Mouse (Mus musculus) stomach, postnatal 0 days (tissue): ENCODE measurements at regions not wholly inside any gene's neighbourhood (a gene's known extent, or its start where the extent isn't known, plus 50 kb on each side); places are given as distances from the start of the nearest gene placed in this dataset.

Experiments
- ATAC-seq: fragments of 200-750 bp; cut with Nextera tagmentation; 2 replicates; pipeline ENCODE4 v1.8.0; 2017; ENCODE audit not compliant: low FRiP score, low TSS enrichment
- DNase-seq: peaks from one replicate; pipeline ENCODE4 v3.0.0-alpha.2; 2016; ENCODE audit warnings: low spot score
- H3K27ac ChIP-seq: fragments of 300-500 bp; sonication (generic); replicated peaks from 2 replicates; pipeline ENCODE4 v1.5.1; 2014; ENCODE audit warnings: mild to moderate bottlenecking, control low read depth
- H3K27me3 ChIP-seq: fragments of 300-500 bp; sonication (generic); 2 replicates; pipeline ENCODE4 v1.6.1; 2014; ENCODE audit warnings: low read length; ENCODE audit not compliant: control insufficient read depth, insufficient read depth
- H3K36me3 ChIP-seq: fragments of 300-500 bp; sonication (generic); 2 replicates; pipeline ENCODE4 v1.6.1; 2014; ENCODE audit warnings: low read length, mixed read lengths; ENCODE audit not compliant: control insufficient read depth, insufficient read depth
- H3K4me1 ChIP-seq: fragments of 300-500 bp; sonication (generic); replicated peaks from 2 replicates; pipeline ENCODE4 v1.6.1; 2014; ENCODE audit warnings: antibody characterized with exemption; ENCODE audit not compliant: control insufficient read depth, insufficient read depth
- H3K4me2 ChIP-seq: fragments of 300-500 bp; sonication (generic); replicated peaks from 2 replicates; pipeline ENCODE4 v1.6.1; 2014; ENCODE audit warnings: low read depth, mild to moderate bottlenecking, control low read depth, moderate library complexity
- H3K4me3 ChIP-seq: fragments of 300-500 bp; sonication (generic); 2 replicates; pipeline ENCODE4 v1.5.1; 2014; ENCODE audit warnings: low read depth, low read length, control low read depth
- H3K9ac ChIP-seq: fragments of 300-500 bp; sonication (generic); 2 replicates; pipeline ENCODE4 v1.6.1; 2014; ENCODE audit warnings: mild to moderate bottlenecking, low read length, control low read depth, mixed read lengths
- H3K9me3 ChIP-seq: fragments of 300-500 bp; sonication (generic); 2 replicates; pipeline ENCODE4 v1.6.1; 2016; ENCODE audit warnings: low read length; ENCODE audit not compliant: control insufficient read depth
- CTCF ChIP-seq: IDR thresholded peaks from 2 replicates; pipeline ENCODE4 v1.5.1; 2016; ENCODE audit warnings: antibody characterized with exemption, low read depth, mild to moderate bottlenecking, moderate library complexity
- EP300 ChIP-seq: optimal IDR thresholded peaks from 2 replicates; pipeline ENCODE3; 2016; ENCODE audit warnings: antibody characterized with exemption
- WGBS: fragments of 180-500 bp; shearing (Covaris S2); extraction: QIAGEN DNeasy Blood & Tissue Kit; methylation state at CpG from one replicate; pipeline ENCODE4 v1.1.7; 2014; 5-methylcytosine and 5-hydroxymethylcytosine counted together

GRCm38 (mm10) chr3:51073003-51073679, 151.1 kb upstream of the Noct start:
- ATAC-seq (no peak), DNase-seq (no peak)
- H3K27me3 ChIP-seq: no peaks in the 10 kb centered on the region
- H3K9me3 ChIP-seq: no peaks in the 10 kb centered on the region
- TF ChIP-seq EP300: no peak
- TF ChIP-seq CTCF: no peak
- no peak overlapping the region for H3K4me2 ChIP-seq
- H3K4me1 ChIP-seq: 0 out of 2 replicates have a peak, but pooled peaks cover 2% of the 10 kb centered on the region
- no peak overlapping the region for H3K4me3 ChIP-seq
- H3K36me3 ChIP-seq: no peaks in the 10 kb centered on the region
- H3K9ac ChIP-seq: no peak overlapping the region
- 77% methylated on average over 15 of the region's 15 CpGs for WGBS
- no peak overlapping the region for H3K27ac ChIP-seq

- Histone ChIP-seq H3K4me3 (no peak overlapping the region), H3K27me3 (no peaks in the 10 kb centered on the region), H3K9me3 (no peaks in the 10 kb centered on the region), H3K4me1 (0 out of 2 replicates have a peak, but pooled peaks cover 2% of the 10 kb centered on the region), H3K4me2 (no peak overlapping the region), H3K9ac (no peak overlapping the region), H3K36me3 (no peaks in the 10 kb centered on the region), H3K27ac (0 out of 2 replicates have a peak overlapping the region, but pooled peaks have one; percentile 18)
- TF ChIP-seq CTCF (no peak), EP300 (no peak)
- 59% methylated on average over 7 of the region's 7 CpGs for WGBS
- no peak for ATAC-seq
- DNase-seq: no peak
These were observed 150.4 kb upstream of the Noct start for GRCm38 (mm10) chr3:51073743-51074319.

- 0 out of 2 replicates have a peak, but pooled peaks cover 2% of the 10 kb centered on the region for H3K4me1 ChIP-seq
- H3K9ac ChIP-seq: no peak overlapping the region
- 55% methylated on average over 10 of the region's 10 CpGs for WGBS
- no peaks in the 10 kb centered on the region for H3K36me3 ChIP-seq
- TF ChIP-seq EP300: no peak
- TF ChIP-seq CTCF: peak; percentile 35
- H3K27me3 ChIP-seq: no peaks in the 10 kb centered on the region
- H3K27ac ChIP-seq: no peak overlapping the region
- H3K4me3 ChIP-seq: no peak overlapping the region
- no peak for DNase-seq
- ATAC-seq: no peak; the same call in 1 of the 2 replicates
- no peaks in the 10 kb centered on the region for H3K9me3 ChIP-seq
- no peak overlapping the region for H3K4me2 ChIP-seq
These were observed 148.9 kb upstream of the Noct start for GRCm38 (mm10) chr3:51075219-51075920.

- no peaks in the 10 kb centered on the region for H3K9me3 ChIP-seq
- 0 out of 2 replicates have a peak, but pooled peaks cover 2% of the 10 kb centered on the region for H3K4me1 ChIP-seq
- no peaks in the 10 kb centered on the region for H3K36me3 ChIP-seq
- WGBS: 74% methylated on average over 4 of the region's 4 CpGs
- no peaks in the 10 kb centered on the region for H3K27me3 ChIP-seq
- DNase-seq: no peak
- H3K27ac ChIP-seq: no peak overlapping the region
- ATAC-seq: no peak
- H3K9ac ChIP-seq: no peak overlapping the region
- no peak for TF ChIP-seq EP300
- TF ChIP-seq CTCF: no peak
- no peak overlapping the region for H3K4me3 ChIP-seq
- H3K4me2 ChIP-seq: no peak overlapping the region
These were observed 145.8 kb upstream of the Noct start for GRCm38 (mm10) chr3:51078459-51078858.

- WGBS: 32% methylated on average over 3 of the region's 3 CpGs
- Histone ChIP-seq H3K36me3 (no peaks in the 10 kb centered on the region), H3K4me2 (no peak overlapping the region), H3K4me3 (no peak overlapping the region), H3K9ac (no peak overlapping the region), H3K27me3 (no peaks in the 10 kb centered on the region), H3K27ac (no peak overlapping the region), H3K4me1 (no peaks in the 10 kb centered on the region), H3K9me3 (no peaks in the 10 kb centered on the region)
- no peak for DNase-seq
- TF ChIP-seq EP300: no peak
- no peak for TF ChIP-seq CTCF
- ATAC-seq: no peak
These were observed 143.8 kb upstream of the Noct start for GRCm38 (mm10) chr3:51080415-51080814.
